Mouse (Mus musculus) midbrain, embryonic 14.5 days (tissue): ENCODE results near the gene Clpx. TPM values are rescaled to one million over a fixed set of nuclear protein-coding genes. Genes with fewer than 3 reads are reported as not detected.

Experiments used
- ATAC-seq: fragments of 200-750 bp; cut with Nextera tagmentation; 2 replicates; pipeline ENCODE4 v1.8.0; 2017; ENCODE audit warnings: moderate number of reproducible peaks, moderate library complexity; ENCODE audit not compliant: low FRiP score, low TSS enrichment
- DNase-seq: peaks from one replicate; pipeline ENCODE4 v3.0.0-alpha.2; 2015
- H3K27ac ChIP-seq: fragments of 300-500 bp; sonication (generic); replicated peaks from 2 replicates; pipeline ENCODE4 v1.5.1; 2014; ENCODE audit warnings: mild to moderate bottlenecking, low read depth, low read length, moderate library complexity
- H3K27me3 ChIP-seq: fragments of 300-500 bp; sonication (generic); 2 replicates; pipeline ENCODE4 v1.6.1; 2014; ENCODE audit warnings: low read length, control low read depth, mixed read lengths; ENCODE audit not compliant: control insufficient read depth, insufficient read depth
- H3K36me3 ChIP-seq: fragments of 300-500 bp; sonication (generic); 2 replicates; pipeline ENCODE4 v1.6.1; 2014; ENCODE audit warnings: low read length, control low read depth; ENCODE audit not compliant: control insufficient read depth, insufficient read depth
- H3K4me1 ChIP-seq: fragments of 300-500 bp; sonication (generic); 2 replicates; pipeline ENCODE4 v1.6.1; 2014; ENCODE audit warnings: mild to moderate bottlenecking, antibody characterized with exemption, low read length, control low read depth; ENCODE audit not compliant: control insufficient read depth, insufficient read depth
- H3K4me2 ChIP-seq: fragments of 300-500 bp; sonication (generic); 2 replicates; pipeline ENCODE4 v1.6.1; 2014; ENCODE audit warnings: mild to moderate bottlenecking, low read length, moderate library complexity
- H3K4me3 ChIP-seq: fragments of 300-500 bp; sonication (generic); replicated peaks from 2 replicates; pipeline ENCODE4 v1.5.1; 2014; ENCODE audit warnings: low read depth, low read length
- H3K9ac ChIP-seq: fragments of 300-500 bp; sonication (generic); replicated peaks from 2 replicates; pipeline ENCODE4 v1.6.1; 2014; ENCODE audit warnings: mild to moderate bottlenecking, low read length, moderate library complexity
- H3K9me3 ChIP-seq: fragments of 300-500 bp; sonication (generic); 2 replicates; pipeline ENCODE4 v1.6.1; 2016; ENCODE audit warnings: low read length, control low read depth, mixed read lengths; ENCODE audit not compliant: control insufficient read depth
- WGBS: fragments of 180-500 bp; shearing (Covaris S2); extraction: QIAGEN DNeasy Blood & Tissue Kit; methylation state at CpG from one replicate; pipeline ENCODE4 v1.1.7; 2014; 5-methylcytosine and 5-hydroxymethylcytosine counted together
- polyA plus RNA-seq: library from polyadenylated mRNA; unstranded; fragments of >200 nt; fragmentation: Nextera tagmentation; extraction: Ambion mirVana; gene quantifications from 2 replicates; pipeline ENCODE4 v1.2.1, GENCODE M21; 2014

The Clpx gene
- 38.1 and 45.6 TPM in 2 replicates for polyA plus RNA-seq

GRCm38 (mm10) chr9:65293973-65294715 is at the start of gene Clpx:
Gene Clpx (plus strand): TSS chr9:65294260.
- WGBS, result under 1% methylated on average over 71 of the region's 71 CpGs
- peaks cover 13% of the 10 kb centered on the region for H3K36me3 ChIP-seq
- H3K4me2 ChIP-seq, result peak within 1 kb of the TSS; percentile 84
- DNase-seq (peak; percentile 100), ATAC-seq (peak; percentile 96)
- H3K4me3 ChIP-seq, result peak within 1 kb of the TSS; percentile 92
- peak within 1 kb of the TSS; percentile 89 for H3K9ac ChIP-seq
- H3K4me1 ChIP-seq, result peaks cover 14% of the 10 kb centered on the region
- no peaks in the 10 kb centered on the region for H3K27me3 ChIP-seq
- peak within 1 kb of the TSS; percentile 83 for H3K27ac ChIP-seq
- H3K9me3 ChIP-seq, result no peaks in the 10 kb centered on the region

GRCm38 (mm10) chr9:65247502-65248376 is 46.3 kb upstream of the Clpx start:
- Histone ChIP-seq H3K9ac (no peak overlapping the region), H3K27ac (no peak overlapping the region), H3K4me3 (no peak overlapping the region), H3K4me1 (no peaks in the 10 kb centered on the region), H3K27me3 (no peaks in the 10 kb centered on the region), H3K9me3 (no peaks in the 10 kb centered on the region), H3K36me3 (no peaks in the 10 kb centered on the region), H3K4me2 (no peak overlapping the region)
- 74% methylated on average over 16 of the region's 16 CpGs for WGBS
- no peak for ATAC-seq
- DNase-seq, result no peak

GRCm38 (mm10) chr9:65248377-65248690 is 45.7 kb upstream of the Clpx start:
- ATAC-seq, result no peak
- Histone ChIP-seq H3K4me2 (no peak overlapping the region), H3K36me3 (no peaks in the 10 kb centered on the region), H3K27ac (no peak overlapping the region), H3K4me1 (no peaks in the 10 kb centered on the region), H3K27me3 (no peaks in the 10 kb centered on the region), H3K9me3 (no peaks in the 10 kb centered on the region), H3K9ac (no peak overlapping the region), H3K4me3 (no peak overlapping the region)
- 88% methylated on average over 5 of the region's 5 CpGs for WGBS
- no peak for DNase-seq

- no peak for ATAC-seq
Measured at GRCm38 (mm10) chr9:65252026-65252425, 42.0 kb upstream of the Clpx start.

GRCm38 (mm10) chr9:65255906-65256600 is 38.0 kb upstream of the Clpx start:
- Histone ChIP-seq H3K4me1 (no peaks in the 10 kb centered on the region), H3K27ac (no peak overlapping the region), H3K27me3 (no peaks in the 10 kb centered on the region), H3K4me2 (no peak overlapping the region), H3K36me3 (no peaks in the 10 kb centered on the region), H3K9me3 (no peaks in the 10 kb centered on the region), H3K4me3 (no peak overlapping the region), H3K9ac (no peak overlapping the region)
- no peak for DNase-seq
- 68% methylated on average over 11 of the region's 11 CpGs for WGBS
- ATAC-seq, result no peak

More at GRCm38 (mm10) chr9:65252026-65252425, 42.0 kb upstream of the Clpx start:
- H3K27ac ChIP-seq, result no peak overlapping the region
- no peak overlapping the region for H3K4me3 ChIP-seq
- no peaks in the 10 kb centered on the region for H3K4me1 ChIP-seq
- no peaks in the 10 kb centered on the region for H3K9me3 ChIP-seq
- no peaks in the 10 kb centered on the region for H3K36me3 ChIP-seq
- H3K27me3 ChIP-seq, result no peaks in the 10 kb centered on the region
- H3K4me2 ChIP-seq, result no peak overlapping the region
- DNase-seq, result no peak
- 82% methylated on average over 3 of the region's 3 CpGs for WGBS
- no peak overlapping the region for H3K9ac ChIP-seq

GRCm38 (mm10) chr9:65257218-65257910 is 36.7 kb upstream of the Clpx start:
- WGBS, result 67% methylated on average over 9 of the region's 9 CpGs
- Histone ChIP-seq H3K4me3 (no peak overlapping the region), H3K27me3 (no peaks in the 10 kb centered on the region), H3K4me2 (no peak overlapping the region), H3K9me3 (no peaks in the 10 kb centered on the region), H3K4me1 (no peaks in the 10 kb centered on the region), H3K9ac (no peak overlapping the region), H3K27ac (no peak overlapping the region), H3K36me3 (no peaks in the 10 kb centered on the region)
- DNase-seq, result no peak
- ATAC-seq, result no peak

- Histone ChIP-seq H3K9ac (no peak overlapping the region), H3K36me3 (no peaks in the 10 kb centered on the region), H3K4me1 (no peaks in the 10 kb centered on the region), H3K4me2 (no peak overlapping the region), H3K27ac (no peak overlapping the region), H3K9me3 (no peaks in the 10 kb centered on the region), H3K4me3 (no peak overlapping the region), H3K27me3 (no peaks in the 10 kb centered on the region)
- 81% methylated on average over 7 of the region's 7 CpGs for WGBS
- DNase-seq (no peak), ATAC-seq (no peak)
Measured at GRCm38 (mm10) chr9:65259366-65259765, 34.7 kb upstream of the Clpx start.

GRCm38 (mm10) chr9:65261591-65262230 is 32.3 kb upstream of the Clpx start:
- DNase-seq (no peak), ATAC-seq (no peak)
- 86% methylated on average over 2 of the region's 2 CpGs for WGBS
- H3K27ac ChIP-seq, result no peak overlapping the region
- no peaks in the 10 kb centered on the region for H3K27me3 ChIP-seq
- H3K36me3 ChIP-seq, result no peaks in the 10 kb centered on the region
- H3K4me1 ChIP-seq, result no peaks in the 10 kb centered on the region
- H3K9me3 ChIP-seq, result no peaks in the 10 kb centered on the region
- H3K9ac ChIP-seq, result no peak overlapping the region
- no peak overlapping the region for H3K4me3 ChIP-seq
- no peak overlapping the region for H3K4me2 ChIP-seq
